Mouse (Mus musculus): ENCODE measurements around the gene Per1.

GRCm38 (mm10) chr11:69151004-69151403, 56.0 kb downstream of the Per1 start:
- TF ChIP-seq CTCF (IDR thresholded peaks at IDR 0.05; ENCODE audit: extremely low read depth, insufficient read depth, low read length) (no peak), POLR2A (IDR thresholded peaks at IDR 0.05; ENCODE audit: extremely low read depth, insufficient read depth, low read length) (no peak)
